8 mouse cellular contexts compared by ENCODE assay signal in genomic region chr11:6471493-6471892, GRCm38 (mm10). TPM values are rescaled to one million over a fixed set of nuclear protein-coding genes. Genes with fewer than 3 reads are reported as not detected.
DNase-seq lines count a peak whose midpoint lies in the region; ATAC-seq and TF ChIP-seq lines count a peak whose summit lies in the region.

No protein-coding gene starts in this region.

- WGBS in lung, embryonic 15.5 days = 0% methylated on average over 1 of the region's 1 CpGs
- WGBS in forebrain, embryonic 11.5 days = 72% methylated on average over 1 of the region's 1 CpGs
- 38% methylated on average over 1 of the region's 1 CpGs for WGBS in limb, embryonic 12.5 days
- 2% methylated on average over 1 of the region's 1 CpGs for WGBS in olfactory bulb, adult 2 months

- peak overlapping the region; percentile 83 for H3K27ac ChIP-seq in lung, embryonic 15.5 days
- no peak overlapping the region for H3K27ac ChIP-seq in forebrain, embryonic 11.5 days (ENCODE audit: low read depth, low read length)
- H3K27ac ChIP-seq in limb, embryonic 12.5 days = no peak overlapping the region
- 0 out of 2 replicates have a peak overlapping the region, but pooled peaks have one; percentile 6 for H3K27ac ChIP-seq in olfactory bulb, adult 2 months (ENCODE audit: insufficient read depth, low read depth, low read length)

- no peaks in the 10 kb centered on the region for H3K27me3 ChIP-seq in lung, embryonic 15.5 days
- H3K27me3 ChIP-seq in forebrain, embryonic 11.5 days (ENCODE audit: control insufficient read depth, insufficient read depth, low read length) = no peaks in the 10 kb centered on the region
- H3K27me3 ChIP-seq in limb, embryonic 12.5 days = no peaks in the 10 kb centered on the region

- H3K4me2 ChIP-seq in lung, embryonic 15.5 days = peak overlapping the region; percentile 74
- peak overlapping the region; percentile 43; the same call in 1 of the 2 replicates for H3K4me2 ChIP-seq in forebrain, embryonic 11.5 days (ENCODE audit: low read depth, low read length, severe bottlenecking)
- peak overlapping the region; percentile 91 for H3K4me2 ChIP-seq in limb, embryonic 12.5 days

- H3K36me3 ChIP-seq in lung, embryonic 15.5 days = peaks cover 12% of the 10 kb centered on the region
- peaks cover 3% of the 10 kb centered on the region; the same call in 1 of the 2 replicates for H3K36me3 ChIP-seq in forebrain, embryonic 11.5 days (ENCODE audit: control insufficient read depth, insufficient read depth, low read length)
- peaks cover 37% of the 10 kb centered on the region for H3K36me3 ChIP-seq in limb, embryonic 12.5 days

- TF ChIP-seq POLR2A in olfactory bulb, adult 2 months (IDR thresholded peaks at IDR 0.05; ENCODE audit: insufficient read depth, low read depth, low read length) = no peak

- no peak for DNase-seq in lung, postnatal 14 days
- DNase-seq in forebrain, embryonic 11.5 days (ENCODE audit: low spot score) = no peak
- no peak for DNase-seq in right cerebral cortex, adult 2 months (ENCODE audit: low spot score in 2 of 2)
- DNase-seq in cerebellum, adult 11 months = no peak

- peak overlapping the region; percentile 29; the same call in 1 of the 2 replicates for H3K9ac ChIP-seq in lung, embryonic 15.5 days
- peak overlapping the region; percentile 51; the same call in 1 of the 2 replicates for H3K9ac ChIP-seq in forebrain, embryonic 11.5 days (ENCODE audit: low read length)
- H3K9ac ChIP-seq in limb, embryonic 12.5 days (replicated peaks) = peak overlapping the region; percentile 51; the same call in 1 of the 2 replicates

- H3K4me3 ChIP-seq in lung, embryonic 15.5 days = peak overlapping the region; percentile 39
- H3K4me3 ChIP-seq in forebrain, embryonic 11.5 days (ENCODE audit: low read depth, low read length) = peak overlapping the region; percentile 31
- peak overlapping the region; percentile 97 for H3K4me3 ChIP-seq in limb, embryonic 12.5 days (replicated peaks)
- no peak overlapping the region for H3K4me3 ChIP-seq in olfactory bulb, adult 2 months (ENCODE audit: insufficient read depth, low read depth, low read length)

- H3K9me3 ChIP-seq in lung, embryonic 15.5 days = no peaks in the 10 kb centered on the region
- H3K9me3 ChIP-seq in forebrain, embryonic 11.5 days (ENCODE audit: control insufficient read depth, low read length) = no peaks in the 10 kb centered on the region
- H3K9me3 ChIP-seq in limb, embryonic 12.5 days = no peaks in the 10 kb centered on the region

- TF ChIP-seq CTCF in olfactory bulb, adult 2 months (IDR thresholded peaks at IDR 0.05; ENCODE audit: insufficient read depth, low read depth, low read length) = no peak

- ATAC-seq in lung, embryonic 15.5 days (ENCODE audit: borderline replicate concordance, extremely low read depth, low FRiP score, low TSS enrichment) = no peak
- ATAC-seq in forebrain, embryonic 11.5 days (replicated peaks; ENCODE audit: low FRiP score) = no peak
- no peak for ATAC-seq in limb, embryonic 12.5 days (ENCODE audit: insufficient number of reproducible peaks, insufficient read depth, low FRiP score, low TSS enrichment, low read depth)
- ATAC-seq in activated CD4-positive, CD25-positive, alpha-beta regulatory T cell, adult 4 months = no peak

- peaks cover 41% of the 10 kb centered on the region for H3K4me1 ChIP-seq in lung, embryonic 15.5 days
- H3K4me1 ChIP-seq in forebrain, embryonic 11.5 days (replicated peaks; ENCODE audit: control insufficient read depth, insufficient read depth, low read length) = peaks cover 22% of the 10 kb centered on the region
- H3K4me1 ChIP-seq in limb, embryonic 12.5 days (replicated peaks) = peaks cover 53% of the 10 kb centered on the region
- H3K4me1 ChIP-seq in olfactory bulb, adult 2 months (ENCODE audit: control insufficient read depth, insufficient read depth, low read length) = no peaks in the 10 kb centered on the region

RNA-seq across cellular contexts. Expression of gene Purb, which starts 4.2 kb away (rescaled TPM):
- polyA plus RNA-seq in lung, embryonic 15.5 days (2015; fragmentation: Nextera tagmentation; extraction: Ambion mirVana) = 28.1 and 28.8 TPM in 2 replicates
- polyA plus RNA-seq in forebrain, embryonic 11.5 days (2014; fragmentation: Nextera tagmentation; extraction: Ambion mirVana) = 14.0 and 15.0 TPM in 2 replicates
- 22.6 TPM in 2 replicates for polyA plus RNA-seq in limb, embryonic 12.5 days (2016; fragmentation: Nextera tagmentation; extraction: Ambion mirVana)
- polyA plus RNA-seq in olfactory bulb, adult 2 months (2012; ENCODE audit: insufficient read depth, insufficient read length, low replicate concordance, missing spikeins) = 146 and 170 TPM in 2 replicates
- 10 to 100 TPM; 20.4 to 21.9 TPM for polyA plus RNA-seq in activated CD4-positive, CD25-positive, alpha-beta regulatory T cell, adult 4 months (2017; shearing (Covaris generic))

RNA-seq across cellular contexts. Expression of gene H2afv, which starts 27.2 kb away (rescaled TPM):
- 540 and 574 TPM in 2 replicates for polyA plus RNA-seq in lung, embryonic 15.5 days (2015; fragmentation: Nextera tagmentation; extraction: Ambion mirVana)
- polyA plus RNA-seq in forebrain, embryonic 11.5 days (2014; fragmentation: Nextera tagmentation; extraction: Ambion mirVana) = 962 and 982 TPM in 2 replicates
- polyA plus RNA-seq in limb, embryonic 12.5 days (2016; fragmentation: Nextera tagmentation; extraction: Ambion mirVana) = 763 and 824 TPM in 2 replicates
- polyA plus RNA-seq in olfactory bulb, adult 2 months (2012; ENCODE audit: insufficient read depth, insufficient read length, low replicate concordance, missing spikeins) = not detected in 2 replicates
- polyA plus RNA-seq in activated CD4-positive, CD25-positive, alpha-beta regulatory T cell, adult 4 months (2017; shearing (Covaris generic)) = 100 to 1,000 TPM; 207 to 221 TPM

RNA-seq across cellular contexts. Expression of gene Myo1g, which starts 49.3 kb away (rescaled TPM):
- 2.9 and 4.1 TPM in 2 replicates for polyA plus RNA-seq in lung, embryonic 15.5 days (2015; fragmentation: Nextera tagmentation; extraction: Ambion mirVana)
- polyA plus RNA-seq in forebrain, embryonic 11.5 days (2014; fragmentation: Nextera tagmentation; extraction: Ambion mirVana) = 0.16 and 0.63 TPM in 2 replicates
- 0.66 and 1.8 TPM in 2 replicates for polyA plus RNA-seq in limb, embryonic 12.5 days (2016; fragmentation: Nextera tagmentation; extraction: Ambion mirVana)
- not detected in 2 replicates for polyA plus RNA-seq in olfactory bulb, adult 2 months (2012; ENCODE audit: insufficient read depth, insufficient read length, low replicate concordance, missing spikeins)
- polyA plus RNA-seq in activated CD4-positive, CD25-positive, alpha-beta regulatory T cell, adult 4 months (2017; shearing (Covaris generic)) = 100 to 1,000 TPM; 138 to 145 TPM

RNA-seq across cellular contexts. Expression of gene Ppia, which starts 56.2 kb away (rescaled TPM):
- 6,112 and 6,204 TPM in 2 replicates for polyA plus RNA-seq in lung, embryonic 15.5 days (2015; fragmentation: Nextera tagmentation; extraction: Ambion mirVana)
- 4,588 and 4,913 TPM in 2 replicates for polyA plus RNA-seq in forebrain, embryonic 11.5 days (2014; fragmentation: Nextera tagmentation; extraction: Ambion mirVana)
- 5,590 and 5,882 TPM in 2 replicates for polyA plus RNA-seq in limb, embryonic 12.5 days (2016; fragmentation: Nextera tagmentation; extraction: Ambion mirVana)
- polyA plus RNA-seq in olfactory bulb, adult 2 months (2012; ENCODE audit: insufficient read depth, insufficient read length, low replicate concordance, missing spikeins) = 1,597 TPM in 1 of 2 replicates, not detected in the other
- polyA plus RNA-seq in activated CD4-positive, CD25-positive, alpha-beta regulatory T cell, adult 4 months (2017; shearing (Covaris generic)) = 1,000 to 10,000 TPM; 2,979 to 3,385 TPM

Comparison
In these comparisons a context has a peak if more than half of its experiments do, and no peak if none do; other contexts are left out.
1. H3K27ac ChIP-seq: peak in lung, embryonic 15.5 days (single experiment) and olfactory bulb, adult 2 months (single experiment); none in forebrain, embryonic 11.5 days (single experiment) and limb, embryonic 12.5 days (single experiment).
2. RNA of gene Myo1g, which starts 49.3 kb away (polyA plus RNA-seq): 138 to 145 TPM in activated CD4-positive, CD25-positive, alpha-beta regulatory T cell, adult 4 months; 2.9 to 4.1 TPM in lung, embryonic 15.5 days, 0.66 to 1.8 TPM in limb, embryonic 12.5 days, 0.16 to 0.63 TPM in forebrain, embryonic 11.5 days and not detected in olfactory bulb, adult 2 months; every median in the first group is over 10 times any median in the second.
3. Peak in every context shown above with its lines, with median percentiles within 50 percentile points of each other: H3K4me2 ChIP-seq and H3K9ac ChIP-seq.